Mouse (Mus musculus) cerebellum, adult 11-12 months (tissue): ENCODE results near the gene Zfp804a.

ENCODE experiments used
- DNase-seq: peaks from one replicate; pipeline ENCODE4 v3.0.0; 2022

Gene Zfp804a

GRCm38 (mm10) chr2:82053185-82053891, at the start of gene Zfp804a:
TSS of gene Zfp804a (plus strand) at chr2:82053222.
- DNase-seq = peak; percentile 78

DNA sequence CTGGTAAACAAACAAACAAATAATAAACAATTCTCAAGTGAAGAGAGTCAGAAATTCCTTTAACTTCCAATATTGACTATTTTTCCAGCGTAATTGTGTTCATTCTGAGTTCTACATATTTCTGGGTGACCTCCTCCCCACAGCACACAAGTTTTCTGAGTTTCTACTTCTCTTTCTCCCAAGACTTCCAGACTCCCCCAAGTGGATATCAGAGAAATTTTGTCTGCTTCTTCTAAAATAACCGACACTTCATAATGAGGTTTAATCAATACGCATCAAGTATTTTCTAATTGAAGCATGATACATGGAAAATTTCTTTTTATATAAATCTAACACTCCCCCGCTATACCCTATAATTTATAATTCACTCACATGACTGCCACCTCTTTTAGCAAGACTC, 1.4 kb upstream of the Zfp804a start:
- no peak for DNase-seq

- peak; percentile 81 for DNase-seq
Observed at GRCm38 (mm10) chr2:82052338-82053184, 461 bp upstream of the Zfp804a start.

- DNase-seq = no peak
Observed at GRCm38 (mm10) chr2:82054446-82054845, 1.4 kb downstream of the Zfp804a start.

- no peak for DNase-seq
Observed at GRCm38 (mm10) chr2:82064671-82065070, 11.6 kb downstream of the Zfp804a start.

DNA sequence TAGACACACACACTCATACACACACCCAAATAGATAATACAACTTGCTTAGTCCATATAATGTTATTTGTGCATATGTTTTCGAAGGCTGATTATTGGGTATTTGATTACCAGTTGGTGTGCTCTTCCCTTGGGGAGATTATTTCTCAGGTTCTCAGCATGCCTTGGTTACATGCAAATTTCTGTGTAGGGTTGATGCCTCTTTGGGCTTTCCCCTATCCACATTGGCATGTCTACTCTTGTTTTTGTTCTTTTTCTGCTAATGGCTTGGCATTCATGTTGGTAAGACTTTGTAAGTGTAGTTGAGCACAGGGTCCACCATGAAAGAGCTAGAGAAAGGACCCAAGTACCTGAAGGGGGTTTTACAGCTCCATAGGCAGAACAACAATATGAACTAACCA, 14.9 kb downstream of the Zfp804a start:
- no peak for DNase-seq

DNA sequence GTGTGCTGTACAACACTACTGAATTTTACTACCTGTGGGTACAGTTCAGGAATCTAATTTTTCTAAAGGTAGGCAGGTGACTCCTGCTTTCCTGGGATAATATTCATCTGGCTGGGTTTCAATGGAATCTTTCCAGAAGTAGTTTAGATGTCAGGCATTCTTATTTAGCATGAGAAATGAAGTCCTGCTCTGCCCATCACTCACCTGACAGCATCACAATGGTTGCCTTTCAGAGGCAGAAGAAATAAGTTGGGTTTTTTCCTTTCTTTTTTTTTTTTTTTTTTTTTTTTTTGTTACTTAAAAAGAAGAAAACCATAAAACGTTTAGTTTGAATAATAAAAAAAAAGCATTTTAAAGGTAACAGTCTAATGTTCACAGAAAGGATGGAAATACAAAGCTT, 16.1 kb downstream of the Zfp804a start:
- DNase-seq = no peak

- no peak for DNase-seq
Observed at GRCm38 (mm10) chr2:82076883-82077282, 23.9 kb downstream of the Zfp804a start.

GRCm38 (mm10) chr2:82078287-82078994, 25.4 kb downstream of the Zfp804a start:
- DNase-seq = no peak

DNA sequence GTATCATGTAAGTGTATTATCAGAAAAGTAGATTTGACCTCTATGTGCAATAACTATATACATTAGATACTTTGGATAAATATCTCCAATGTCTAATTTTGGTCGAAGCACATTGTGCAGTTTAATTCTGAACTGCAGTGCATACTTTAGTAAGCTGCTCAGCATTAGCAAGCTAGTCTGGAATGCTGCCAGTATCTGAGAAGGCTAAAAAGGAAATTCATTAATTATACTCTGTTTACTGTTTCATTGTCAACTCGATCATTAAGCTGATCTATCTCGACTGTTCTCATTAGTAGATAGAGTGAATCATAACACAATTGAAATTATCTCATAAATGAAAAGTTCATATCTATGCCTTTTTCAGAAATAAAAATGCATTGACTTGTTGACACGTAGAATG, 27.7 kb downstream of the Zfp804a start:
- DNase-seq = no peak

DNA sequence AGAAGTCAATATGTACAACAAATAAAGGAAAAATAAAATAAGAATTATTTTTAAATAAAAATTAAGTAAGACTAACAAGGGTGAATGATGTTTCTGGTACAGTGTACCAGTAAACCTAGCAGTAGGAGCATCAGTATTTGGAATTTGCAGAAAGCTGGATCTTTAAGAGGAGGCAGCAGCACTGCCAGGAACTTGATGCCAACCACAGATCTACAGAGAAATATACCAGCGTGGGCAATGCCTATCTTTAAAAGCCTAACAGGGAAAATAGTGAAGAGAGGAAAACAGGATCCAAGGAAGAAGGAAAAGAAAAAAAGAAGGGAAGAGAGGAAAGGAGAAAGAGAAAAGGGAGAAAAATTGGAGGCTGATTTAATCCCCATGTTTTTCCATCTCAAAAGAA, 60.1 kb downstream of the Zfp804a start:
- no peak for DNase-seq

DNA sequence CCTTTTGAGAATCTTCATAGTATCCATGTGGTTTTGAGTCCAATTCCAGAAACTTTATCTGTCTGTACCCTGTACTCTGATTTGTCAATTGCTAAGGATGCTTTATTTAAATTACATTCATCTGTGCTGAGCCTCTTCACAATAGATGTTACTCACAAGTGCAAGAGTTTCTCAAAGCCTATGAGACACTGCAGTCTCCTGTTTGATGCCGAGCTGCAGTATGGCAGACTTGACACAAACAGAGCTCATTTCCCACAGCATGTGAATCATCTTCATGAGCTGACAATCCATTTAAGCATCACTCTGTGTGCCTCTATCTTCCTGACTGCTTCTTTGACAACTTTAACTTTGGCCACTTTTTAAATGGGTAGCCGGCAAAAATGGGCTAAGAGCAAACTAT, 60.6 kb downstream of the Zfp804a start:
- DNase-seq = no peak

- DNase-seq = no peak
Observed at GRCm38 (mm10) chr2:82119577-82119976, 66.6 kb downstream of the Zfp804a start.

DNA sequence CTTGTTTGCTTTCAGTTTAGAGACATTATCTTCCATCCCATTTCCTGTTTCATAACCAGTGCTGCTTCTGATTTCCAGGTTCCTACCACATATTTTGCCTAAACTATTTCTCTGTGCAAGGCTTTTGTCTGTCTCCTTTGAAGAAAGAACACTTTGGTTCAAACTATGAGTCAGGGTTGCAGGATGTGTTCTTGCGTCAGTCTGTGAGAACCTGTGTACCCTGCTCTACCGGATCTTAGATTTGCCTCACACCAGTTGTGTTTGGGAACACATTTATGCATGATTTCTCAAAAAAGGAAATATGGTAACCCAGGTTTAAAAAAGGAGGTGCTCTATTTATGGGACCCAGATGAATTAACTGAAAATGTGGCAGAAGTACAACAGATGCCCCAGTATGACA, 125.7 kb downstream of the Zfp804a start:
- DNase-seq = no peak

DNA sequence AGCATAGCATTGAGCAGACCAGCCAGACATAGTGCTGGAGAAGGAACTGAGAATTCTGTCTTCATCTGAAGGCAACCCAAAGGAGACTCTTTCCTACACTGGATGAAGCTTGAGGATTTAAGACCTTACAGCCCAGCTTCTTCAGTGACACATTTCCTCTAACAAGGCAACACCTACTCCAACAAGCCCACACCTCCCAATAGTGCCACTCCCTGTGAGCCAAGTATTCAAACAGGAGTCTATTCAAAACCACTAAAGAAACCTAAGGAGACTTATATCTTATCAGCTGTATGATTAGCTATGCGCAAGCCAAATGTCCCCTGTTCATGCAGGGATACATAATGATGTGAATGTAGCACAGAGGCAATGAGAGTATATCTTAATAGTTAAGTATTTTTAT, 128.0 kb downstream of the Zfp804a start:
- DNase-seq = no peak

GRCm38 (mm10) chr2:82199901-82200300, 146.9 kb downstream of the Zfp804a start:
- DNase-seq = no peak

GRCm38 (mm10) chr2:82200616-82201015, 147.6 kb downstream of the Zfp804a start:
- DNase-seq = no peak

DNA sequence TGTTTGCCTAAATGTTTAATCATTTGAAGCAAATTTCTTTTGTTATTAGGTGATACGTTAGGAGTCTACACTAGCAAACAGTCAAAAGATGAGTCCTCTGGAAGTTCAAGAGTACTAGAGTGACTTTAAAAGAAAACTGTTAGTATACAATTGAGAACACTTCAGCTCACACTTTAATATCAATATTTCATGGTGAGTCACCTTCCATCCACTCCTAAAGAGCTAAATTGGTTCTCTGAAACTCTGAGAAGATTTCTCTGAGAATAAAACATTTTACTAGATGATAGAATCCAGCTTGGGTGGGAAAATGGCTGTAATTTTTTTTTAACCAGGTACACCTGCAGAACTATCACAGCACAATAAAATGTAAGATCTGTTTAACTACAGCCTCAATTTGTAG, 157.6 kb downstream of the Zfp804a start:
- no peak for DNase-seq

- DNase-seq = no peak
Observed at GRCm38 (mm10) chr2:82211972-82212371, 158.9 kb downstream of the Zfp804a start.

GRCm38 (mm10) chr2:82217873-82218272, 164.9 kb downstream of the Zfp804a start:
- DNase-seq = no peak

DNA sequence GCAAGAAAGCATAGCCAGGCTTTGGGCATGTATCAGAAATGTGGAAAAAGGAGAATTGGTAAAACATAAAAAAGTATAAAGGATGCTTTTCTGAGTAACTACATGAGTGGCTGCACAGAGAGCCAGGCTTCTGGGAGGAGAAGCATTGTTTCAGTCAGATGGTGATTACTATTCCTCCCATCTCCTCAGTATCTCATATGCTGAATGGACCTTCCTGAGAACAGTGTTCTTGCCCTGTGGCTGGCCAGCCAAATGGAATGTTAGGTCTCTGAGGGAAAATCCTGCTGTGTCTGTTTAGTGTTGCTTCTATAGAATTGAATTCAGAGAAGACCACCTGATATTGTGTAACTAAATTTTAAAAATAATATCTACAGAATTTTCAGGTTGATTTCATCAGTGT, 193.0 kb downstream of the Zfp804a start:
- DNase-seq = no peak

GRCm38 (mm10) chr2:82246902-82247522, 194.0 kb downstream of the Zfp804a start:
- DNase-seq = no peak

DNA sequence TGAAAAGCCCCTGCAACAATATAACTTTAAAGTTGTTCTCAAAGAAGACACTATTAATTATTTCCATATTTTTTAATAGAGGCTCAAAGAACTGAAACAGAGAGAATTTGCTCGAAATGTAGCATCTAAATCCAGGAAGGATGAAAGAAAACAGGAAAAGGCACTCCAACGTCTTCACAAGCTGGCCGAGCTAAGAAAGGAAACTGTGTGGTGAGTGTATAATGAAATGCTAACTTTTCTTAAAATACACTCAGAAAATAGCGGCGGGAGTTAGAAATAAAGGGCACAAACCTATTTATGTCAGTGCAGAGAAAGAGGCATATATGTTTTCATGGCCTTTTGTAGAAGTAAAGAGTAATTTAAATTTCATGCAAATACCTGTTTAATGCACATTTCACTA, 200.4 kb downstream of the Zfp804a start:
- no peak for DNase-seq
